Mouse (Mus musculus) limb, embryonic 11.5 days (tissue): ENCODE measurements at regions not wholly inside any gene's neighbourhood (a gene's known extent, or its start where the extent isn't known, plus 50 kb on each side); places are given as distances from the start of the nearest gene placed in this dataset.

Source experiments
- ATAC-seq: fragments of 200-750 bp; cut with Nextera tagmentation; 2 replicates; pipeline ENCODE4 v1.8.0; 2017; ENCODE audit warnings: low read depth; ENCODE audit not compliant: insufficient number of reproducible peaks, low FRiP score, low TSS enrichment
- DNase-seq: peaks from one replicate; pipeline ENCODE4 v3.0.0-alpha.2; 2015; ENCODE audit warnings: low spot score
- H3K27ac ChIP-seq: fragments of 300-500 bp; sonication (generic); replicated peaks from 2 replicates; pipeline ENCODE4 v1.5.1; 2014; ENCODE audit warnings: low read depth, mild to moderate bottlenecking, low read length
- H3K27me3 ChIP-seq: fragments of 300-500 bp; sonication (generic); 2 replicates; pipeline ENCODE4 v1.6.1; 2014; ENCODE audit warnings: mild to moderate bottlenecking, low read length, mixed read lengths; ENCODE audit not compliant: control insufficient read depth, insufficient read depth
- H3K36me3 ChIP-seq: fragments of 300-500 bp; sonication (generic); 2 replicates; pipeline ENCODE4 v1.6.1; 2014; ENCODE audit warnings: mild to moderate bottlenecking, low read length, moderate library complexity, mixed read lengths; ENCODE audit not compliant: control insufficient read depth, insufficient read depth
- H3K4me1 ChIP-seq: fragments of 300-500 bp; sonication (generic); 2 replicates; pipeline ENCODE4 v1.6.1; 2014; ENCODE audit warnings: low read length, mixed read lengths; ENCODE audit not compliant: control insufficient read depth, insufficient read depth
- H3K4me2 ChIP-seq: fragments of 300-500 bp; sonication (generic); 2 replicates; pipeline ENCODE4 v1.6.1; 2014; ENCODE audit warnings: low read depth, mild to moderate bottlenecking, moderate library complexity; ENCODE audit not compliant: severe bottlenecking
- H3K4me3 ChIP-seq: fragments of 300-500 bp; sonication (generic); 2 replicates; pipeline ENCODE4 v1.5.1; 2014; ENCODE audit warnings: low read depth, low read length
- H3K9ac ChIP-seq: fragments of 300-500 bp; sonication (generic); 2 replicates; pipeline ENCODE4 v1.6.1; 2014; ENCODE audit warnings: mild to moderate bottlenecking, low read length
- H3K9me3 ChIP-seq: fragments of 300-500 bp; sonication (generic); 2 replicates; pipeline ENCODE4 v1.6.1; 2016; ENCODE audit warnings: low read length; ENCODE audit not compliant: control insufficient read depth
- WGBS: fragments of 180-500 bp; shearing (Covaris S2); extraction: QIAGEN DNeasy Blood & Tissue Kit; methylation state at CpG from one replicate; pipeline ENCODE4 v1.1.7; 2014; 5-methylcytosine and 5-hydroxymethylcytosine counted together

- DNase-seq (no peak), ATAC-seq (no peak)
- WGBS, result 68% methylated on average over 6 of the region's 6 CpGs
- Histone ChIP-seq H3K36me3 (no peaks in the 10 kb centered on the region), H3K27ac (no peak overlapping the region), H3K9ac (no peak overlapping the region), H3K4me2 (no peak overlapping the region), H3K4me3 (no peak overlapping the region), H3K4me1 (no peaks in the 10 kb centered on the region), H3K9me3 (no peaks in the 10 kb centered on the region), H3K27me3 (no peaks in the 10 kb centered on the region)
Measured at GRCm38 (mm10) chr17:62054801-62055200, 826.3 kb downstream of the Efna5 start.

DNA sequence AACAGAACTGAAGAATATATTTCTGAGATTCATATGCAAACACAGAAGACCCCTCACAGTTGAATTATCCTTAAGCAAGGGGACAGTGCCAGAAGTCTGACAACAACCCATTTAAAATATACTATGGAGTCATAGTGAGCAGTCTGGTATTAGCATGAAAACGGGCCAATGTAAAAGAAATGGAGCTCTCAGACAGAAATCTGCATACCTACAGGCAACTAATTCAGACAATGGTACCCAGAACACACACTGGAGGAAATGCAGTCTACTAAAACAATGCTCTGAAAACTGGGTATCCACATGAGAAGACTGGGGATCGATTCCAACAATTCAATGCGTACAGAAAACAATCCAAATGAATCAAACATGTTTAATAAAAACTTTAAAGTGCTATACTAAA is 832.1 kb downstream of the Efna5 start:
- H3K9ac ChIP-seq, result no peak overlapping the region

GRCm38 (mm10) chr17:62030614-62031013 is 850.5 kb downstream of the Efna5 start:
- Histone ChIP-seq H3K36me3 (no peaks in the 10 kb centered on the region), H3K9me3 (no peaks in the 10 kb centered on the region), H3K4me3 (no peak overlapping the region), H3K4me1 (no peaks in the 10 kb centered on the region), H3K27ac (no peak overlapping the region), H3K4me2 (no peak overlapping the region), H3K27me3 (no peaks in the 10 kb centered on the region), H3K9ac (no peak overlapping the region)
- 64% methylated on average over 1 of the region's 1 CpGs for whole genome bisulfite sequencing
- ATAC-seq (no peak), DNase-seq (no peak)

More for the DNA sequence above, 832.1 kb downstream of the Efna5 start:
- Histone ChIP-seq H3K9me3 (no peaks in the 10 kb centered on the region), H3K4me1 (no peaks in the 10 kb centered on the region), H3K36me3 (no peaks in the 10 kb centered on the region), H3K27me3 (no peaks in the 10 kb centered on the region), H3K4me3 (no peak overlapping the region), H3K4me2 (no peak overlapping the region), H3K27ac (no peak overlapping the region)
- 84% methylated on average over 3 of the region's 3 CpGs for WGBS
- no peak for ATAC-seq
- DNase-seq, result no peak
